Comparison of ENCODE assay signal across 24 mouse cellular contexts in genomic region chr14:99218396-99219012, GRCm38 (mm10).
"Had no signal": no experiment of that assay in that cellular context is flagged by ENCODE, and none has a peak within 500 bp of the region (broad histone marks: within the 10 kb centered on the region; RNA-seq: fewer than 3 reads in every experiment).

No protein-coding gene starts in this region.

- H3K9me3 ChIP-seq: heart, embryonic 12.5 days; hindbrain, embryonic 10.5 days; hindbrain, embryonic 13.5 days; hindbrain, embryonic 15.5 days; kidney, embryonic 15.5 days; limb, embryonic 10.5 days; limb, embryonic 12.5 days; liver, embryonic 13.5 days; liver, embryonic 15.5 days had no signal

- H3K27me3 ChIP-seq: heart, embryonic 12.5 days; hindbrain, embryonic 13.5 days; hindbrain, embryonic 15.5 days; kidney, embryonic 15.5 days; limb, embryonic 12.5 days; liver, embryonic 13.5 days; liver, embryonic 15.5 days had no signal

- H3K4me1 ChIP-seq: heart, embryonic 12.5 days; liver, embryonic 13.5 days; liver, embryonic 15.5 days had no signal

- H3K9ac ChIP-seq: heart, embryonic 12.5 days; hindbrain, embryonic 13.5 days; hindbrain, embryonic 15.5 days; kidney, embryonic 15.5 days; limb, embryonic 12.5 days; liver, embryonic 13.5 days; liver, embryonic 15.5 days had no signal

- ATAC-seq: hindbrain, postnatal 0 days had no signal

- H3K4me2 ChIP-seq: heart, embryonic 12.5 days; hindbrain, embryonic 13.5 days; hindbrain, embryonic 15.5 days; kidney, embryonic 15.5 days; liver, embryonic 11.5 days; liver, embryonic 13.5 days; liver, embryonic 15.5 days had no signal

- H3K4me3 ChIP-seq: heart, adult 2 months; heart, embryonic 12.5 days; hindbrain, embryonic 10.5 days; hindbrain, embryonic 13.5 days; hindbrain, embryonic 15.5 days; kidney, embryonic 15.5 days; layer of hippocampus, adult 2 months; left cerebral cortex, adult 2 months; limb, embryonic 10.5 days; limb, embryonic 12.5 days; liver, embryonic 13.5 days; liver, embryonic 15.5 days had no signal

- DNase-seq: gastrocnemius, postnatal 14 days; heart, adult 2 months; heart, postnatal 10 days; heart, postnatal 4 days; kidney, adult 11 months; kidney, adult 2 months; kidney, adult 9 months; kidney, postnatal 14 days; kidney, postnatal 36 days; liver; liver, embryonic 13.5 days had no signal

- H3K27ac ChIP-seq: heart, adult 2 months; hindbrain, embryonic 10.5 days; hindbrain, embryonic 13.5 days; hindbrain, embryonic 15.5 days; hindbrain, postnatal 0 days; kidney, postnatal 0 days; layer of hippocampus, adult 2 months; left cerebral cortex, adult 2 months; liver, embryonic 13.5 days; liver, embryonic 15.5 days had no signal
